Mouse (Mus musculus) left cerebral cortex, adult 9 months (tissue): ENCODE data around the gene St8sia2.

Experiments used
- DNase-seq, 2 experiments: peaks; one replicate each; pipeline ENCODE4 v3.0.0; 2022; ENCODE audit warnings: low spot score in 2 of 2

The St8sia2 gene

GRCm38 (mm10) chr7:74013601-74014175, at the start of gene St8sia2:
St8sia2 (minus strand) TSS chr7:74013690.
- DNase-seq, result no peak

GRCm38 (mm10) chr7:74061076-74061475, 47.6 kb upstream of the St8sia2 start:
- DNase-seq, result no peak

- DNase-seq, result no peak
These were observed 46.9 kb upstream of the St8sia2 start for GRCm38 (mm10) chr7:74060306-74060946.

- DNase-seq, result no peak
These were observed 46.2 kb upstream of the St8sia2 start for GRCm38 (mm10) chr7:74059684-74060083.

- DNase-seq, result no peak
These were observed 42.3 kb upstream of the St8sia2 start for GRCm38 (mm10) chr7:74055753-74056152.

- DNase-seq, result no peak
These were observed 34.1 kb upstream of the St8sia2 start for GRCm38 (mm10) chr7:74047591-74047990.

GRCm38 (mm10) chr7:74045166-74045957, 31.9 kb upstream of the St8sia2 start:
- no peak for DNase-seq

GRCm38 (mm10) chr7:74043562-74044138, 30.2 kb upstream of the St8sia2 start:
- DNase-seq, result no peak

- DNase-seq, result peak in 1 of 2 experiments; percentile 42
These were observed 11.5 kb upstream of the St8sia2 start for GRCm38 (mm10) chr7:74025007-74025406.

GRCm38 (mm10) chr7:74024171-74024570, 10.7 kb upstream of the St8sia2 start:
- DNase-seq, result no peak

GRCm38 (mm10) chr7:74022571-74022970, 9.1 kb upstream of the St8sia2 start:
- DNase-seq, result no peak

- DNase-seq, result no peak
These were observed 8.3 kb upstream of the St8sia2 start for GRCm38 (mm10) chr7:74021771-74022170.

GRCm38 (mm10) chr7:74016613-74017012, 3.1 kb upstream of the St8sia2 start:
- no peak for DNase-seq

GRCm38 (mm10) chr7:74012858-74013600, 461 bp downstream of the St8sia2 start:
- no peak for DNase-seq

- DNase-seq, result no peak
These were observed 1.3 kb downstream of the St8sia2 start for GRCm38 (mm10) chr7:74011976-74012857.

- no peak for DNase-seq
These were observed 4.4 kb downstream of the St8sia2 start for GRCm38 (mm10) chr7:74008946-74009542.

- DNase-seq, result peak in 1 of 2 experiments; percentile 18
These were observed 6.6 kb downstream of the St8sia2 start for GRCm38 (mm10) chr7:74006775-74007371.

- DNase-seq, result no peak
These were observed 7.1 kb downstream of the St8sia2 start for GRCm38 (mm10) chr7:74006364-74006763.

GRCm38 (mm10) chr7:74000743-74001510, 12.6 kb downstream of the St8sia2 start:
- DNase-seq, result no peak
